Mouse (Mus musculus): ENCODE results near the gene Vopp1. TPM values are rescaled to one million over a fixed set of nuclear protein-coding genes. Genes with fewer than 3 reads are reported as not detected.

The Vopp1 gene
- total RNA-seq, 2 experiments from 2014 or later: 127 to 129 TPM

GRCm38 (mm10) chr6:57703703-57704102, 121.3 kb downstream of the Vopp1 start:
- DNase-seq (ENCODE audit: low spot score in 2 of 2): no peak

DNA sequence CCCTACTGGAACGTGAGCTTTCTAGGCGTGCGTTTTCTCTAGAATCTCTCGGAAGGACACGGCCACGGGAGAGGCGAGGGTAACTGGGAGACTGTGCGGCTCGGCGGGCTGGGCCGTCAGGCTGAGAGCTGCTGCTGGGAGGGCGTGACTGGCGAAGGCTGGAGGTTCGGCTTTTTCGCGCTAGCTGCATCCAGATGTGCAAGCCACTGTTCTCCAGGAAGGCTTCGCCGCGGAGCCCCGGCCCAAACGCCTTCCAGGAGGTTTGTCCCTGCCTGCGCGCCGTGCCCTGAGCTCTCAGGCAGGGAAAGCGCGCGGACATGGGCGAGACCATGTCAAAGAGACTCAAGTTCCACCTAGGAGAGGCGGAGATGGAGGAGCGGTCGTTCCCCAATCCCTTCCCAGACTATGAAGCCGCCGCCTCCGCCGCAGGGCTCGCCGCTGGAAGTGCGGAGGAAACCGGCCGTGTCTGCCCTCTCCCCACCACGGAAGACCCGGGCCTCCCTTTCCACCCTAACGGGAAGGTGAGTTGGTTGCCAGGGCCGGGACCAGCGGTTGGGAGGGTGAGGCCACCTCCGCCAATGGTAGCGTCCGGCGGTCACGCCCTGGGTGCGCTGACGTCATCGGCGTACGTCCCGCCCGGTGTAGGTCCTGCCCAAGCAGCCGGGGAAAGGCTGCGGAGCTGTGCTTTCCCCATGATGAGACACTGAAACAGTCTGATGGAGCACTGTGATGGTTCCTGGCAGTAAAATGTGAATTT, 122.0 kb downstream of the Vopp1 start:
- DNase-seq (ENCODE audit: low spot score in 2 of 2): peak; percentile 96 to 97

DNA sequence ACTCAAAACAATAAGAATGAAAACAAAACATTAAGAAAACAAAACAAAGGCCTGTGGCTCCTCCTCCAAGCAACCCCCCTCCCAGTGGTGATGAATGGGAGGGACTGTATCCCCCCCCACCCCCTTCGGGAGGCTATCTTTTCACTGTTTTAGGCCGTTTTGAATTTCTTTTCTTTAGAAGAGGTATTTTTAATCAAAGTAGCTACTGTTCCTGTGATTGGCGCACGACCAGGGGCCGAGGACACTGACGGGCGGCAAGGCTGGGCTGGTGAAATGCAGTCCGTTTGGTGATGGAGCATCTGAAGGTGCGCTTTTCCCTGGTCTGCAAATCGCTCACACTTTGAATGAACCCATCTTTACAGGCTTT, 122.6 kb downstream of the Vopp1 start, which contains the start of gene Lancl2:
Gene Lancl2 (plus strand): TSS at position 165 of the 367 bp plus-strand sequence.
- DNase-seq (ENCODE audit: low spot score in 2 of 2): peak in 1 of 2 experiments; percentile 51

- DNase-seq (ENCODE audit: low spot score in 2 of 2): no peak
Measured at GRCm38 (mm10) chr6:57701686-57702085, 123.3 kb downstream of the Vopp1 start.

GRCm38 (mm10) chr6:57693116-57693515, 131.8 kb downstream of the Vopp1 start:
- no peak for DNase-seq (ENCODE audit: low spot score in 2 of 2)

GRCm38 (mm10) chr6:57691467-57692261, 133.3 kb downstream of the Vopp1 start, which contains the start of gene Pyurf:
Gene Pyurf (minus strand): TSS chr6:57692078.
- DNase-seq (ENCODE audit: low spot score in 2 of 2): peak; percentile 76 to 85

- no peak for DNase-seq (ENCODE audit: low spot score in 2 of 2)
Measured at GRCm38 (mm10) chr6:57684156-57684555, 140.8 kb downstream of the Vopp1 start.

Other genes with a start within 250 kb of the Vopp1 start
- 10 to 100 TPM; 12.7 to 16.4 TPM for gene Herc6, start 244.2 kb downstream of the Vopp1 start, total RNA-seq (2021)
- 10 to 100 TPM in 1 of 2 experiments, 1 to 10 TPM in 1; 9.0 to 10.3 TPM for gene Pyurf, start 133.1 kb downstream of the Vopp1 start, total RNA-seq (2021)
- gene Lancl2, start 122.6 kb downstream of the Vopp1 start, total RNA-seq (2021): 100 to 1,000 TPM; 104 to 111 TPM
- gene Vmn1r21, start 25.2 kb upstream of the Vopp1 start, total RNA-seq (2021): not detected
- gene Vmn1r22, start 82.9 kb upstream of the Vopp1 start, total RNA-seq (2021): not detected
- gene Vmn1r23, start 101.7 kb upstream of the Vopp1 start, total RNA-seq (2021): not detected
- gene Vmn1r24, start 136.3 kb upstream of the Vopp1 start, total RNA-seq (2021): not detected
- not detected for gene Vmn1r25, start 155.7 kb upstream of the Vopp1 start, total RNA-seq (2021)
- not detected for gene Vmn1r26, start 190.0 kb upstream of the Vopp1 start, total RNA-seq (2021)

All from left cerebral cortex, adult 18-20 months (tissue).